Mouse (Mus musculus): ENCODE measurements around the gene Il20ra.

DNA sequence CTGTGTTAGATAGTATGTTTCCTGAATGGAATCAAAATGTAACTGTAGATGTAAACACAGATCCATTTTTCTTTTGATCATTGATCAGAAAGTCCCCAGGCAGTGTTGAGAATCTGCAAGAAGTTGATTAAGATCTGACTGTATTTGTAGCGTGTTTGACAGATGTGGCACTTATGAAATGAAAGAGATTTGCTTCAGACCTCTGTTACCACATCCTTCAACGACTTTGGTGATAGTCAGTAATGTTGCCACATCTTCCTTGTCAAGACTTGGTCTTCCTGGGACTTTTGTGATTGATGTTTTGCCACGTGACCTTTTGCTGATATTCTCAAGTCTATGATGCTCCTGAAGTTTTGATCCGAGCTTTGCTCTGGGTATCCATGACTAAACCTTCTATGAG is 35.3 kb downstream of the Il20ra start:
- TF ChIP-seq CTCF (IDR thresholded peaks at IDR 0.05; ENCODE audit: control insufficient read depth, insufficient read depth, insufficient read length) (no peak), MYOD1 (IDR thresholded peaks at IDR 0.05; ENCODE audit: control insufficient read depth, insufficient read length, low read depth) (no peak), MYOG (IDR thresholded peaks at IDR 0.05; ENCODE audit: control insufficient read depth, extremely low read depth, insufficient read length) (no peak), MAX (IDR thresholded peaks at IDR 0.05) (no peak), CEBPB (IDR thresholded peaks at IDR 0.05; ENCODE audit: low read depth) (no peak)

Measured in C2C12 (cell line).